Mouse (Mus musculus): ENCODE data around the gene Wbp2. TPM values are rescaled to one million over a fixed set of nuclear protein-coding genes. Genes with fewer than 3 reads are reported as not detected.

Gene Wbp2
- polyA plus RNA-seq, 1 experiment from 2014 or later = 165 TPM

DNA sequence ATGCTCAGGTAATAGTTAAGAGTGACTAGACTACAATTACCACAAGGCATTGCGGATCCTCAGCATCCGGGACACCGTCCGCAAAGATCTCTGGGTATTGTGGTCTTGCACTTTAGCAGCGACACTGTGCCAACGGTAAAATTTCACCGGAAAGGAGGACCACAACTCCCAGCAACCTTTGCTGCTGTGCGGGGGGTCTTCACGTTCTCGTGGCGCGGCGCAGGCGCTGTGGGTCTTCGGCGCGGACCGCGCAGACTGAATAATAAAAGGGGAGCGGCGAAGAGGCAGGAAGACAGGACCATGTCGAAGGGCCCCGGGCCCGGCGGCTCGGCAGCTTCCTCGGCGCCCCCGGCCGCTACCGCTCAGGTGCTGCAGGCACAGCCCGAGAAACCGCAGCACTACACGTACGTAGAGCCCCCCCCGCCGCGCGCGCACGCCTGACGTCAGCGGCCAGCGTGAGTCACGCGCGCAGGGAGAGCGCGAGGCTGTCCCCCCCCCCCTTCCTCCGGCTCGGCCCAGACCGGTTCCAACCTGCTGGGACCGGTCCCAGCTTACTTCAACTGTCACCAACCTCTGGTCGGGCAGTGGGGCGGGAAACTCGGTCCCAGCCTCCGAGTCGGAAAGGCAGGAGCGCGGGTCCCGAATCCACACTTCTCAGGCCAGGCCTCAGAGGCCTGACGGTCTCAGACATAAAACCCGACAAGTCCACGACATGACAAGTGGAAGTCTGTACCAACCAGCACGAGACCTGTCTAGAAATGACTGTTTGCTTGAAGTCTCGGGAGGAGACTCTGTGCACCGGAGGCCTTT lies 56.5 kb downstream of the Wbp2 start, which contains the start of gene Unk:
Gene Unk (plus strand): TSS at position 235 of the 810 bp plus-strand sequence.
- under 1% methylated on average over 65 of the region's 67 CpGs for WGBS
- H3K36me3 ChIP-seq (replicated peaks) = 0 out of 2 replicates have a peak, but pooled peaks cover 4% of the 10 kb centered on the region
- H3K4me2 ChIP-seq = peak within 1 kb of the TSS; percentile 90
- peak within 1 kb of the TSS; percentile 65 for H3K4me3 ChIP-seq
- H3K27me3 ChIP-seq (replicated peaks) = no peaks in the 10 kb centered on the region
- ATAC-seq (replicated peaks) = peak; percentile 95
- peaks cover 16% of the 10 kb centered on the region for H3K4me1 ChIP-seq
- H3K9ac ChIP-seq = peak within 1 kb of the TSS; percentile 95
- peak within 1 kb of the TSS; percentile 100 for H3K27ac ChIP-seq
- no peaks in the 10 kb centered on the region for H3K9me3 ChIP-seq

DNA sequence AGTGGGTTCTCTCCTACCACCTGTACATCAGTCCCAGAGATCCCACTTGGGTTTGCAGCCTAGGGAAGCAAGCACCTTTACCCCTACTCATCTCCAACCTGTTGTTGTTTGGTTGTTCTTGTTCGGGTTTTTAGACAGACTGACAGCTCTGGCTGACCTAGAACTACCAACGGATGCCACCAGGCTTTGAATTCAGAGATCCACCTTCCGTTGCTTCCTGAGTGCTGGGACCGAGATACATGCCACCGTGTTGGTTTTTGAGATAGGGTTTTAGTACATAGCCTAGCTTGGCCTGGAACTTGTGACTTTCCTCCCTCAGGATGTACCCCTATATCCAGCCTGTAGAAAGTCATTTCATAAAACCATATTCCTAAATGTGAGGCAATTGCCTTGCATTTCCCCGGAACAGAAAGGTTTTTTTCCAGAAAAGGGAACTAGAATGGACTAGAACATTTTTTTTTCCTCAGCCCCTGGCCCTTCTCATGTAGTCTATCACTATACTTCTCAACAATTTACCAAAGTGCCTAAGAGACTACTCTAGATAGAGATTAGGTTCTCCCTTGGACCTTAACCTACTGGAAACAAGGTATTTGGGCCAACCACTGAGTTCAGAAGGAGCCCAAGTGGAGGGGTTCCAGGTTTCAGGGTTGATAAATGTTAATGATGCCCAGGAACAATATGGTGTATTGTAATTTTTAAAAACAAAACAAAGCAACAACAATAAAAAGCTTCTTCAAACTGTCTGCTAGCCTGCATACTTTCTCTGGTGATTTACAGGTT lies 57.5 kb downstream of the Wbp2 start:
- Histone ChIP-seq H3K27me3 (replicated peaks) (no peaks in the 10 kb centered on the region), H3K27ac (peak overlapping the region; percentile 79), H3K4me1 (peaks cover 16% of the 10 kb centered on the region), H3K36me3 (replicated peaks) (no peaks in the 10 kb centered on the region), H3K9me3 (no peaks in the 10 kb centered on the region), H3K4me2 (peak overlapping the region; percentile 65), H3K9ac (peak overlapping the region; percentile 49), H3K4me3 (peak overlapping the region; percentile 65)
- no peak for ATAC-seq (replicated peaks)
- whole genome bisulfite sequencing = 83% methylated on average over 6 of the region's 6 CpGs

Other genes starting within 250 kb of the Wbp2 start
- gene Myo15b, start 228.6 kb downstream of the Wbp2 start, polyA plus RNA-seq (2015; fragmentation: Nextera tagmentation; extraction: Ambion mirVana) = 0.03 and 0.10 TPM in 2 replicates
- gene Smim5, start 187.0 kb downstream of the Wbp2 start, polyA plus RNA-seq (2015; fragmentation: Nextera tagmentation; extraction: Ambion mirVana) = 1.2 and 1.4 TPM in 2 replicates
- gene Smim6, start 175.0 kb downstream of the Wbp2 start, polyA plus RNA-seq (2015; fragmentation: Nextera tagmentation; extraction: Ambion mirVana) = 1.0 and 1.1 TPM in 2 replicates
- gene Sap30bp, start 153.7 kb downstream of the Wbp2 start, polyA plus RNA-seq (2015; fragmentation: Nextera tagmentation; extraction: Ambion mirVana) = 52.1 and 53.1 TPM in 2 replicates
- gene Recql5, start 153.5 kb downstream of the Wbp2 start, polyA plus RNA-seq (2015; fragmentation: Nextera tagmentation; extraction: Ambion mirVana) = 22.4 and 25.7 TPM in 2 replicates
- gene Itgb4, start 112.3 kb downstream of the Wbp2 start, polyA plus RNA-seq (2015; fragmentation: Nextera tagmentation; extraction: Ambion mirVana) = 0.79 and 0.94 TPM in 2 replicates
- gene Galk1, start 74.3 kb downstream of the Wbp2 start, polyA plus RNA-seq (2015; fragmentation: Nextera tagmentation; extraction: Ambion mirVana) = 53.2 and 58.5 TPM in 2 replicates
- 2,073 and 2,119 TPM in 2 replicates for gene H3f3b, start 59.0 kb downstream of the Wbp2 start, polyA plus RNA-seq (2015; fragmentation: Nextera tagmentation; extraction: Ambion mirVana)
- 39.7 and 40.7 TPM in 2 replicates for gene Unk, start 56.7 kb downstream of the Wbp2 start, polyA plus RNA-seq (2015; fragmentation: Nextera tagmentation; extraction: Ambion mirVana)
- gene Unc13d, start 9.0 kb downstream of the Wbp2 start, polyA plus RNA-seq (2015; fragmentation: Nextera tagmentation; extraction: Ambion mirVana) = 0.70 and 1.5 TPM in 2 replicates
- gene Trim47, start 40.2 kb upstream of the Wbp2 start, polyA plus RNA-seq (2015; fragmentation: Nextera tagmentation; extraction: Ambion mirVana) = 10.5 and 12.2 TPM in 2 replicates
- 2.7 and 3.1 TPM in 2 replicates for gene Trim65, start 44.1 kb upstream of the Wbp2 start, polyA plus RNA-seq (2015; fragmentation: Nextera tagmentation; extraction: Ambion mirVana)
- gene Mrpl38, start 51.9 kb upstream of the Wbp2 start, polyA plus RNA-seq (2015; fragmentation: Nextera tagmentation; extraction: Ambion mirVana) = 81.7 and 85.1 TPM in 2 replicates
- gene Fbf1, start 81.2 kb upstream of the Wbp2 start, polyA plus RNA-seq (2015; fragmentation: Nextera tagmentation; extraction: Ambion mirVana) = 69.2 and 78.4 TPM in 2 replicates
- gene Ten1, start 111.9 kb upstream of the Wbp2 start, polyA plus RNA-seq (2015; fragmentation: Nextera tagmentation; extraction: Ambion mirVana) = 86.7 and 92.5 TPM in 2 replicates
- gene Acox1, start 112.0 kb upstream of the Wbp2 start, polyA plus RNA-seq (2015; fragmentation: Nextera tagmentation; extraction: Ambion mirVana) = 63.0 and 64.0 TPM in 2 replicates
- 0.84 and 0.96 TPM in 2 replicates for gene Evpl, start 151.1 kb upstream of the Wbp2 start, polyA plus RNA-seq (2015; fragmentation: Nextera tagmentation; extraction: Ambion mirVana)
- 62.4 and 63.5 TPM in 2 replicates for gene Srp68, start 187.2 kb upstream of the Wbp2 start, polyA plus RNA-seq (2015; fragmentation: Nextera tagmentation; extraction: Ambion mirVana)
- gene Galr2, start 193.9 kb upstream of the Wbp2 start, polyA plus RNA-seq (2015; fragmentation: Nextera tagmentation; extraction: Ambion mirVana) = 0.45 and 0.57 TPM in 2 replicates
- 109 and 110 TPM in 2 replicates for gene Exoc7, start 220.2 kb upstream of the Wbp2 start, polyA plus RNA-seq (2015; fragmentation: Nextera tagmentation; extraction: Ambion mirVana)
- gene Foxj1, start 248.4 kb upstream of the Wbp2 start, polyA plus RNA-seq (2015; fragmentation: Nextera tagmentation; extraction: Ambion mirVana) = 17.4 and 20.4 TPM in 2 replicates